Mouse (Mus musculus): Measurements from ENCODE around the gene Vmn1r71. TPM values are rescaled to one million over a fixed set of nuclear protein-coding genes. Genes with fewer than 3 reads are reported as not detected.
"Not testable (repeated sequence)": the region's sequence is repeated elsewhere in the genome, so short reads cannot be mapped to it uniquely, and the experiment has no call there.

Vmn1r71 gene
- polyA plus RNA-seq (2015; fragmentation: Nextera tagmentation; extraction: Ambion mirVana) = not detected in 2 replicates

DNA sequence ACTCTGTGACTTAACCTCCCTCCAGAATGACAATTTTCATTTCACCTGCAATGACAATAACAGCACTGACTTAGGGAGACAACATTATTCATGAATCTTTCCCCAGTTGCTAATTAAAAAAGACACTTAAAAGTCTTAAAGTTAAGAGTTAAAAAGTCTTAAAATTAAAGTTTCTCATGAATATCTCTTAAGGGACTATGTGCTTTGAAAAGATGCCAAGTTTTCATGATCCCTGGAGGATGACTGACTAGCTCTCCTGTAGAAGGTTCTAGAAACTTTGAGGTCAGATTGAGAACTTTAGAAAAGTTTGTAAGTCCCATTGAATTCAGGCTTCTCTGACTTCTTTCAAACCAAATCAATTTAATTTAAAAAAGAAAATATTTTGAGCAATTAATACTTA, at the start of gene Vmn1r71:
Vmn1r71 (minus strand) TSS at position 101 of the 400 bp plus-strand sequence.
- Histone ChIP-seq H3K9ac (no peak within 1 kb of the TSS), H3K9me3 (peaks cover 18% of the 10 kb centered on the region; the same call in 1 of the 2 replicates), H3K4me1 (replicated peaks) (no peaks in the 10 kb centered on the region), H3K4me3 (no peak within 1 kb of the TSS), H3K36me3 (no peaks in the 10 kb centered on the region), H3K27me3 (no peaks in the 10 kb centered on the region), H3K27ac (no peak within 1 kb of the TSS), H3K4me2 (no peak within 1 kb of the TSS)
- no peak for ATAC-seq (ENCODE audit: low FRiP score)

DNA sequence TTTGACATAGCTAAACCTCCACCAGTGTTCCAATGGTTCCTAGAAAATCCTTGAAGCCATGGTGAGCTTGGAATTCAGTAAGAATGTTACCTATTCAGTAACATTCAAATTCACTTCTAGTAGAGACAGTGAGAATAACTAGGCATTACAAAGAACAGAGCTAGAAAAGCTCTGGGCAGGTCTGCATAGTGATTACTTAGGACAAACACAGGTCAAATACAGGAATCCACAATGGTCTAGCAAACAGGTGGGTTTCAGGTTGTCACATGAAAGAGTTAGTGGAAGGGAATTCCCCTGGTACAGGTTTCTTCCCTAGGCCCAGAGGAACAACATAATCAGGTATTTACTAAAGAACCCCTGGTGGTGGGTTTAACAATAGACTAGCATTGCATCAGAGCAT, 3.4 kb upstream of the Vmn1r71 start:
- not testable (repeated sequence) for ATAC-seq (ENCODE audit: low FRiP score); H3K4me1 ChIP-seq (replicated peaks); H3K9ac ChIP-seq; H3K36me3 ChIP-seq; H3K4me2 ChIP-seq; H3K4me3 ChIP-seq; H3K27ac ChIP-seq; H3K27me3 ChIP-seq
- peaks cover 18% of the 10 kb centered on the region; the same call in 1 of the 2 replicates for H3K9me3 ChIP-seq

Other genes starting within 250 kb of the Vmn1r71 start
- not detected in 2 replicates for gene Vmn1r68, start 195.9 kb downstream of the Vmn1r71 start, polyA plus RNA-seq (2015; fragmentation: Nextera tagmentation; extraction: Ambion mirVana)
- not detected in 2 replicates for gene Vmn1r69, start 140.7 kb downstream of the Vmn1r71 start, polyA plus RNA-seq (2015; fragmentation: Nextera tagmentation; extraction: Ambion mirVana)
- not detected in 2 replicates for gene Vmn1r70, start 122.8 kb downstream of the Vmn1r71 start, polyA plus RNA-seq (2015; fragmentation: Nextera tagmentation; extraction: Ambion mirVana)
- gene Nlrp4b, start 66.6 kb downstream of the Vmn1r71 start, polyA plus RNA-seq (2015; fragmentation: Nextera tagmentation; extraction: Ambion mirVana) = not detected in 2 replicates
- not detected in 2 replicates for gene Zscan4b, start 150.7 kb upstream of the Vmn1r71 start, polyA plus RNA-seq (2015; fragmentation: Nextera tagmentation; extraction: Ambion mirVana)